12 mouse cellular contexts compared by ENCODE assay signal in the genomic region with DNA sequence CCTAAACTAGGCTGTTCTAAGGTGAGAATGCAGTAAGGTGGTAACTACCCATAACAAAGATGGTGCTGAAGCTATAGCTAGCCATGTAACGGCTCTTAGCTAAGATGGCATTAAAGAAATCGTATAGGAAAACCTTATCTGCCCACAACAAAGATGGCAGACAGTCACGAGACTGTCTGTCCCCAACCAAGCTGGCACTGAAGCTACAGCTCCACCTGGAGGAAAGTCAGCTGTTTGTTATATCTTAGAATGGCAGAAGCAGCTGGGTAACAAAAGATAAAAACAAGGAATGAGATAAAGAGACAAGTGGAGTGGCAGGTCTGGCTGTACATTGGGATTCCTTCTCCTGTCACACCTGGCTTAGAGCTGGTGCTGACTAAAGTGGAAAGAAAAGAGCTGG.
"Had no signal": no experiment of that assay in that cellular context is flagged by ENCODE, and none has a peak within 500 bp of the region (broad histone marks: within the 10 kb centered on the region; RNA-seq: fewer than 3 reads in every experiment).

No protein-coding gene starts in this region.

- H3K4me3 ChIP-seq: limb, embryonic 15.5 days; liver, embryonic 12.5 days; megakaryocyte, embryonic 14.5 days; neural tube, embryonic 15.5 days had no signal

- H3K4me1 ChIP-seq: limb, embryonic 15.5 days; liver, embryonic 12.5 days; megakaryocyte, embryonic 14.5 days; neural tube, embryonic 15.5 days had no signal

- H3K4me2 ChIP-seq: limb, embryonic 15.5 days; liver, embryonic 12.5 days; lung, embryonic 14.5 days; midbrain, embryonic 11.5 days; neural tube, embryonic 15.5 days had no signal

- DNase-seq: kidney, postnatal 4 days; lung, embryonic 14.5 days; lung, postnatal 14 days; right cerebral cortex, adult 18-20 months; right cerebral cortex, postnatal 25 days; thymus, postnatal 4 days had no signal

- H3K27ac ChIP-seq: limb, embryonic 15.5 days; liver, embryonic 12.5 days; macrophage; neural tube, embryonic 15.5 days had no signal

- H3K9ac ChIP-seq: limb, embryonic 15.5 days; liver, embryonic 12.5 days; lung, embryonic 14.5 days; neural tube, embryonic 15.5 days had no signal

- ATAC-seq: liver, embryonic 12.5 days had no signal

- H3K27me3 ChIP-seq: limb, embryonic 15.5 days; liver, embryonic 12.5 days; megakaryocyte, embryonic 14.5 days; neural tube, embryonic 15.5 days had no signal

- H3K36me3 ChIP-seq: limb, embryonic 15.5 days; liver, embryonic 12.5 days; neural tube, embryonic 15.5 days had no signal

- H3K9me3 ChIP-seq: limb, embryonic 15.5 days; liver, embryonic 12.5 days; megakaryocyte, embryonic 14.5 days; neural tube, embryonic 15.5 days had no signal
